Mouse (Mus musculus): Measurements from ENCODE around the gene Luzp1.

The Luzp1 gene

DNA sequence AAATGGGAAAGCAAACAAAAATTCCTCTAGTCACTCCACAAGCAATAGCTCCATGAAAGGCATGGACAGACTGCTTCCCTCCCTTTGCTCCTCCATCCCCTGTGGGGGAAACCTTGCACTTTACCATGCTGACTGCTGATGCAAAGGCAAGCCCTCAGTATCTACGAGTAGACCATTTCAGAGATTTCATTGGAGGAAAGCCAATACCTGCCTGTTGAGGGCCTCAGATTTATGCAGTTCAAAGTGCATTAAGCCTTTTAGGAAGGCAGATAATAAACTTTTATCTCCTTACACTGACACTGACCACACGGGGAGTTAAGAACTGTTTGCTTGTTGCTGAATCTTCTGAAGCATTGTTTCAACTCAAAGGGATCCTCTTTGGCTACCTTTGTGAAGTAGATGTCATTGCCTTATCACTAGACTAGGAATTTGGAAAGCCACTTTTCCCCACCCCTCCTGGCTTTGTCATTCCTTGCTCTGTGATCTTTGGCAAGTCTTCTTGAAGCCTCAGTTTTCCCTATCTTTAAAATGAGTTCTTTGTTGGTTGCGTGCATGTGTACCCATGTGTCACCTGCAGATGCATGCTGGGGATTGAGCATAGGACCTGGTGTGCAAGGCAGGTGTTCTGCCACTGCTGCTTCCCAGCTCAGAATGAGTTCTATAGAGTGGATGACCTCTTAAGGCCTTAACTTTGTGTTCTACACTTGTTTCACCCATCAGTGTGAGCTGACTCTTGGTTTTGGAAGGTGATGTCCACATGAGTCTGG is 76.9 kb downstream of the Luzp1 start:
- no peak for DNase-seq (ENCODE audit: low spot score)

DNA sequence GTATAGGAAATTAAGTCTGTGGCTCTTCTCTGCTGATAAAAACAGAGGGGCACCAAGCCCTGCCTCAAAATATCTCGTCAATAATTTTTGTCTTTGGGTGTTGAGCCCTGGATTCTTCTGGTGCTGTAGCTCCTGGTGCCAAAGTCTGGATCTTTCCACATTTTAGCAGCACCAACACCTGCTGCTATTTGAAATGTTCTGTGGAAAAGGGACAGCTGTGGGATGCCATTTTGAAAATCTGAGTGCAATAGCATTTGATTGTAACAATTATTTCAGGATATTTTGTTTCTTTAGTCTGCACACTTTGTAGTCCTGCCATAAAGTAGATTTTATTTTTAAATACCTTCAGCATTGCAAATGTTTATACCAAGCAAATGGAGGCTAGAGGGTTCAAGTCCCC is 78.2 kb downstream of the Luzp1 start:
- no peak for DNase-seq (ENCODE audit: low spot score)

DNA sequence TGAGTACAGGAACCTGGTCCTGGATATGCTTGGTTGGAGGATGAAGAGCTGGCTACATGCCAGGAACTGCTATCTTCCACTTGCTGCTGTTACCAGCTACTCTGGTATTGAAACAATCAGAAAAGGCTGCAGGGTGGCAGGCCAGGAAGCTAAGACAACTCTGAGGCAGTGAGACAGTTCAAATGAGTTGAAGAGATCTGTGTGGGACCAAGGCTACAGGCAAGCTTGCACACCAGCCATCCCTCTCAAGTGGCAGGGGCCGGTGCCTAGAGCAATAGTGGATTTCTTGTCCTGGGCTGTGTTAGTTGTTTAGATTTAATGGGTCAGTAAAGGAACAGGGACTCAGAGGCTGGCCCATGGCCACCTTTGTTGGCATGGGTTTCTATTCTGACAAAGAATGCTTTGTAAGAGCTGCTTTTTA is 78.8 kb downstream of the Luzp1 start:
- DNase-seq (ENCODE audit: low spot score): no peak

DNA sequence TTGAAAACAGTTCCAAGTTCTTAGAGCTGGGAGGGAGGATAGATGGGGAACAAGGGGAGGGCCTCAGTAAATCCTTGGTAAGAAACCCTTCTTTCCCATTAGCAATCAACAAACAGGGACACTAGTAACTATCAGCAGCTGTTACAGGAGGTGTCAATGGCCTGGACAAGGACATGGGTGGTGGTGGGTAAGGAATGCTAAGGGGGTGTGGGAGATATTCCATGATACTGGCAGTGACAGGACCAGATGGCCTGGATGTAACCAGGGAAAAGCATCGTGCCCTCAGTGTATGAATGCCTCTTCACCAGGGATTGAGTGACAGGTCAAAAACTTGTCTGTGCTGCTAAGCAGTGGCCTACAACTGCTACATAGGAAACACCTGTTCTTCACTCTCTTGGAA is 83.5 kb downstream of the Luzp1 start:
- DNase-seq (ENCODE audit: low spot score): no peak

DNA sequence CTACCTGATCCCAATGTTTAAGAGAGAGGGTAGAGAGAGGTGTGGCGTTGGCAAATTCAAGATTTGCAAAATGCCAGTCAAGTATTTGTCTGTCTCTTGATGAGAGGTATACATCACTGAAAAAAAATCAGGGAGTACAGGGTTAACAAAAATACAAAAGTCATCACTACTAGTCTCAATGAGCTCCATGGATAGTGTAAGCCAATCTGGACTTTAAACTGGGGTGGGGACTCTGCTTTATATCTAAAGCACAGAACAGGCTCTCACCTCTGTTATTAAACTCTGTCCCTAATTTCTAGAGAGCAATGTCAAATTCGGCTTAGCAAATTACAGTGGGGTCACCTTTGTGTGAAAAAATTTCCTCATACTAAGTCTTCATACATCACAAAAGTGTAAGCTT is 88.1 kb downstream of the Luzp1 start:
- DNase-seq (ENCODE audit: low spot score): no peak

DNA sequence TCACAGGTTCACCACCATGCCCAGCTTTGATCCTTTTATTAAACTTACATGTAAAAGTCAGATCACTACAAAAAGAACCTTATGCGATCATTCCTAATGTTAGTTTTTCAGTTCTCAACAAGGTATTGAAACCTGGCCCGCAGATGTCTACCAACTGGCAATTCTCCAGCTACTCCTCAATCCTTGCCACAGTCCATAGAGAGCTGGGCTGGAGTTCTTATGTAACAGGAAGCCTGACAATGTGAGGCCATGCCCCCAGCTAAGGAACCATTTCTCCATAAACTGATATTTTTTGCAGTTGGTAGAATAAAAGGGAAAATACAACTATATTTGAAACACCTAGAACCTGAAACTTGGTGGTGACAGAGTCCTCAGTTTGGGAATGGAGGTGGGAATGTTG is 90.1 kb downstream of the Luzp1 start:
- no peak for DNase-seq (ENCODE audit: low spot score)

DNA sequence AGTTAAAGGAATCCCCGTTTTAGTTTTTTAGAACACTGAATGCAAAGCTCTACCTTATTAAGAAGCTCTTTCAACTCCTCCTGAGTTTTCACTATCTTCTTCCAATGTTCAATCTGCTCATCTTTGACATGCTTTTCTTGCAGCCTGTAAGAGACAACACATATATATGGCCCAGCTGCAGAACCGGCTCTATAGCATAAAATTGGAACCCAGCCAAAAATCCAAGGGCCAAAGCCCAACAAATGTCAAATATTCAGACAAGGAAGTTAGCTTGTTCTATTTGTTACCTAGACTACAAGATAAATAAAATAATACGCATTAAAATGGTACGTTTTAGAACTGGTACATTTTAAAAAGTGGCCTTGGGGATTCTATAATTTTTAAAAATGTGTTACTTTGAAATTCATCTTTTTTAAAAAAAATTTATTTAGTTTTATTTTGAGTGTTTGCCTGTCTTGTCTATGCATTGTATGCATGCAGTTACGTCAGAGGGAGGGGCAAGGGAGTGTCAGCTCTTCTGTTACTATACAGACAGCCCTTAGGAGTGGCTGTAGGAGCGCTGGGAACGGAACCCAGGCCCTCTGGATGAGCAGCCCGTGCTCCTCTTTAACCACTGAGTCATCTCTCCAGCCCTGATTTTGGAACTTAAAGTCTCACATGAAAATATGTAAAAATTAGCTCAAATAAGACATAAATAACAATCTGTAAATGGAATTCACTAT is 90.9 kb downstream of the Luzp1 start:
- no peak for DNase-seq (ENCODE audit: low spot score)

DNA sequence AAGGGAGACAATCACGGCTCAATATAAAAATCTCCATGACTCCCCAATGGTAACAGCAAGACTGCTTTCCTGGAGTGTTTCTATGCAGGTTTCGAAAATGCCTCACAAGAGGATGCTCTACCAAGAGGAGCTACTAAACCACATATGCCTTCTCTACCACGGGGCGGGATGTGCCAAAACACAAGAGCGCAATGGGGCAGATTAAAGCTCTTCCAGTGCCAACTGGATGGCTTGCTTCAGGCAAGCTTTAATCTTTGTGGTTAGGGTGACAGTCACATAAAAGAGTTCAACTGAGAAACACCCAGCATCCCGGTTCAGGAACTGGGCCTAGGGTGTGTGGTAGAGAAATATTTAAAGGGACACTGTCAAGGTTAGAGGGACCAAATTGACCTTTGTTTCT is 93.2 kb downstream of the Luzp1 start:
- DNase-seq (ENCODE audit: low spot score): no peak

DNA sequence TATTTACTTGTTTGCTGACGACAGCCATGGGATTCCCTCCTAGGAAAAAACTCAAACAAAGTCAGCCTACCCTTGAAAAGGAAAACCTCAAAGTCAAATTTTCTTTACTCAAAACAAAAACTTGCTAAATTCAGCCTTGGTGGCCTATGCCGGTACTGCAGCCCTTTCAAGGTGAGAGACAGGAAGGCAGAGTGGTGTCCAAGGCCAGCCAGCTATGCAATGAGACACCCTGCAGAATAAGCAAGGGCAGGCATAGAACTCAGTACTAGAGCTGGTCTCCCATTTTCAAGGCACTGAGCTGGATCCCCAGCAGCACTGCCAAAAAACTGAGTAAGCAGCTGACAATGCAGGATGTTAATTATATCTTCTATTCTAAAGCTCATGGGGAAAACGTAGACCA is 99.1 kb downstream of the Luzp1 start:
- DNase-seq (ENCODE audit: low spot score): no peak

DNA sequence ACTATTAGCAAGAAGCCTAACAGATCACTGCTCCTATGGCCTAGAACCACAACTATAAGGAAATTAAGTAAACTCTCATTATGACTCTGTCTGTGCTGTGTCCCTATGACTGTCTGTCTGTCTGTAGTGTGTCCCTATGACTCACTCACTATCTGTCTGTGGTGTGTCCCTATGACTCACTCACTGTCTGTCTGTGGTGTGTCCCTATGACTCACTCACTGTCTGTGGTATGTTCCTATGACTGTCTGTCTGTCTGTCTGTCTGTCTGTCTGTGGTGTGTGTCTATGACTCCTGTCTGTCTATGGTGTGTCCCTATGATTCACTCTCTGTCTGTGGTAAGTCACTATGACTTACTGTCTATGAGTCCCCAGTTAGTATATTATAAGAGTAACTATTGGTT is 100.4 kb downstream of the Luzp1 start:
- DNase-seq (ENCODE audit: low spot score): no peak

DNA sequence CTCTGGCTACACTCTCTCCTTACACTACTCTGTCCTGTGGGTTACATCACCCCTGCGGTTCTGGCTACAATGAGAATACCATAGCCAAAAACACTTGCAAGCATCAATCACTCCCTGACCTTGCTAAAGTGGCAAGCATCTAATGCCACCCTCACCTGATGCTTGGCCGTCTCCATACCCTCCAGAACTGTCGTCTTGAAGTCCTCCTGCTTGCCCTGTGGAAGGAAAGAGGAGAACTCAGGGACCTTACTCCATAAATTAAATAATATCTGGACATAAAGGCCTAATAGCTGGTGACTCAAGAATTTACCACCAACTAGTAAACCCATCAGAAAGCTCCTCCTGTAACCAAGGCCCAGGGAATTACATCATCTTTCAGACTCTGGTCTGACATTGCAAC is 112.3 kb downstream of the Luzp1 start:
- no peak for DNase-seq (ENCODE audit: low spot score)

DNA sequence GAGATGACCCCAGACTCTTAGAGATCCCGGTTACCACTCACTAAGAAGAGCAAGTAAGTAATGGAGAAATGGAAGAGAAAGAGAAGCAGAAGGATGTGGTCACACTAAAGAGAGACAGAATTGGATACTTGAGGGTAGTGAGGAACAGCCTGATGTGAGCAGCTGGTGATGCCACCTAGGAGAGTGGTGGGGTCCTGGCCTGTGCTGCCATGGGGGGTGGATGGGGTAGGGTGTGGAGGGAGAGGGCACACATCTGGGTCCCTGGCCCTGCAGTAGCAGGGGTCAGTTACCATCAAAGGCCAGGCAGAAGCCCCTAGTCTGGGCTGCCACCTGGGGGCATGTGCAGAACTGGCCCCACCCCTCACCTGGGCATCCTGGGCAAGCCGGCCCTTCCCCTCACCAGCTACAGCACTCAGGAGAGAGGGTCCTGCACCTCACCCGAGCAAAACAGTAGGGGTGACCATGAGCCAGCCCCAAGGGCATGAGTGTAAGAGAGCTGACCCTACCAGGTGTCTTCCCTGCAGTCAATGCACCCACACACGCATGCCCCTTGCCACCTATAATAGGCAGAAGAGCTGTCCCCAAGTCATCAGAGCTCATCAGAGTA is 117.8 kb downstream of the Luzp1 start:
- no peak for DNase-seq (ENCODE audit: low spot score)

DNA sequence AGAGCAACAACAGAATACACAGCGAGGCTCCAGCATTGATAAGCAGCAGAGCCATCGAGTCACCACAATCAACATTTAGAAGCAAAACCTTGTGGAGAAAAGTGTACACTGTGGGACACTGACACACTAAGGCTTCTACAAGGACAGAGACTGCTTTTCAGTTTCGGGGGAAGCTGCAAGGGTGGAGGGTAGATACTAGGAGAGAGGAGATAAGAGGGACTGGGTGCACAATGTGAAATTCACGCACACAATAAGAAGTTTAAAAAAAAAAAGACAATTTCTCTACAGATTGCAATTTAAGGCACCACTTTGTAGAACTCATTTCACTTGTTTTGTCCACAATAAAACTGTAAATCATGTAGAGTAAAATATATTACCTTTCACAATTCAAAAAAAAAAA is 118.4 kb downstream of the Luzp1 start:
- no peak for DNase-seq (ENCODE audit: low spot score)

DNA sequence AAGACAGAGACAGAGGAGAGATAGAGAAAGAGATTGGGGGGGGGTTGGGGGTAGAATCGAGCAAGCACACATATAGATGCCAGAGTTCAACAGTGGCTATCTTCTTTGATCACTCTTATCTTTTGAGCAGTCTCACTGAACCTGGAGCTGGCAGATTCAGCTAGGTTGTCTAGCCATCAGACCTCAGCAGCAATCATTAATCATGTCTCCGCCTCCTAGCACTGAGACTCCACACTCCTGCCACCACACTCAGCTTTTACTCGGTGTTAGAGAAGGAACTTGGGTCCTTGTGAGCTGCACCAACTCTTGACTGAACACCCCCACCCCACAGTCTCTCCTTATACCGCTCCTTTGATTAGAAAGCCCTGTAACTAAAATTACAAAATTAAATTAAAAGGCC is 122.5 kb downstream of the Luzp1 start:
- peak; percentile 28 for DNase-seq (ENCODE audit: low spot score)

DNA sequence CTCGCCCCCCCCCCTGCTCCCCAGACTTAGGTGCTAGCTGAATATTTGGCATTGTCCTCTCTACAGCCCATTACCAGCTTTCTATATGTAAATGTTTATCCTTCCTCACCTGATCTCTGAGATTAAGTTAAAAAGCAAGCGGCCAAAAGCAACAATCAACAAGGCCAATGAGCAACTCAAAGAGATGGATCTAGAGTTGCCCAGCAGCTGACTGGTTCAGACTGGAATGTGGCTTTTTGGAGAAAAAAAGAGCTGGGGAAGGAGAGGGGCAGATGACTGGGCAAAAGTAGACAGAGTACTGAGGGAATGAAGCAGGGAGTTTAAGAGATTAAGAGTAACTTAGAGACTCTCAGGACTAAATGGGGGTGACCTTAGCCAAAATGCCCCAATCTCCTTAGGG is 124.4 kb downstream of the Luzp1 start:
- DNase-seq (ENCODE audit: low spot score): no peak

DNA sequence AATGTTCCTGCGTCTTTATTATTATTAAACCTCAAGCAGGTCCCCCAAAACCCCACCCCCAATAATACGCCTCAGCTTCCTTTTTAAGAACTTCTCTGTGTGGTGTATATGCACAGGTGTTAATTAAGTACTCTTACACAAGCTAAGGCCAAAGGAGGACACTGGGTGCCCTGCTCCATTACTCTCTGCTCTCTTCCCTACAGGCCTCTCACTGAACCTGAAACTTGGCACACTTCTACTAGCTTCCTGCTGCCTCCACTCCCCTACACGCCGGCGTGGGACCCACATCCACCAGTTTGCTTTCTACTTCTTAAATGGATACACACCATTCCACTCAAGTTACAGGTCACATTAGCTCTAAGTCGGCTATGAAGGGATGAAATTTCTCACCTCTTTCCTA is 125.7 kb downstream of the Luzp1 start:
- no peak for DNase-seq (ENCODE audit: low spot score)

DNA sequence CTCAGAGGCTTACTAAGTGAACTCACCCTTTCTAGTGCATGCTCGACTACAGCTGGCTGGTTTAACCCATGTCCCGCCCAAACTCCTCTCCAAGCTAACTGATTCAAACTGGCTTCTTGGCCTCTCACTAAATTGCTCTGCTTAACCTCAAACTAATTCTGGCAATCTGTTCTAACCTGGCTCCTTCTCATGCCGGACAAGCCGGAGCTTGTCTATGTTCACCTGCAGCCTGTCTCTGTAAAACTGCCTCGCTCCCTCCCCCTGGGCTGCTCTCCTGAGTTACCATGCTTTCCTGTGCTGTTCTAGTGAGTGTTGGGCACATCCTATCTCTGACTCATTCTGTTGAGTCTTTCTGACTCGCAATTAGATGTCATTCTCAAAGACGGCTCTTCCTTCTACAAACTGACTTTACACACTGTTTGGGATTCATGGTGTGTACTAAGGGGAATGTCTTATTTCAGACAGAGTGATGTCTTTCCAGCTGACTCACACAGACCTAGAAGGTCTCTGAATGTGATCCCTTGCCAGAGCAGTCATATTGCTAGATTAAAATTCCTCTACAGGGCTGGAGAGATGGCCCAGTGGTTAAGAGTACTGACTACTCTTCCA is 128.8 kb downstream of the Luzp1 start:
- no peak for DNase-seq (ENCODE audit: low spot score)

DNA sequence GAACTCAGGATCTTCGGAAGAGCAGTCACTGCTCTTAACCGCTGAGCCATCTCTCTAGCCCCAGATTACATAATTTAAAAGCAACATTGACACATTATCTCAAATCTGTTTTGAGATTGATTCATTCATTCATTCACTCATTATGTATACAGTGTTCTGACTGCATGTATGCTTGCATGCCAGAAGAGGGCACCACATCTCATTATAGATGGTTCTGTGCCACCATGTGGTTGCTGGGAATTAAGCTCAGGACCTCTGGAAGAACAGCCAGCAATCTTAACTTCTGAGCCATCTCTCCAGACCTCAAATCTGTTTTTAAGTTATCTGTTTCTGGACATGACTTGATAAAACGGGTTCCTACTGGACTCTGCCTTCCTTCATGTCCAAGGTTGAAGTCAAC is 130.3 kb downstream of the Luzp1 start:
- DNase-seq (ENCODE audit: low spot score): no peak

DNA sequence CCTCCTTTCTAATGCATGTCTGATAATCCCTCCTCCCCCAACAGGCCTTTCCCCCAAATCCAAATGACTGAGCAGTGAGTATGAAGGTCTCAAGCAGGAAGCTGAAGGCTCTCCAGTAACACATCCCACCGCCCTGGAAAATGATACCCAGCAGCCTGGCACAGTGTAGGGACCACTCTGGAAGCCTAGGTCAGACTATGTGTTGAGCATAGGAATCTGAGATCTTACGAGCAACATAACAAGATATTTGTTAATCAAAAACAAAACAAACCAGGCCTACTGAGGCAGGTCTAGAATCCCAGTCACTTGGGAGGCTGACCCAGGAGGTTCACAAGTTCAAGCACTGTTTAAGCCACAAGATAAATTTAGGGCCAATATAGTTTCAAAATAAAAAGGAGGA is 131.0 kb downstream of the Luzp1 start:
- no peak for DNase-seq (ENCODE audit: low spot score)

DNA sequence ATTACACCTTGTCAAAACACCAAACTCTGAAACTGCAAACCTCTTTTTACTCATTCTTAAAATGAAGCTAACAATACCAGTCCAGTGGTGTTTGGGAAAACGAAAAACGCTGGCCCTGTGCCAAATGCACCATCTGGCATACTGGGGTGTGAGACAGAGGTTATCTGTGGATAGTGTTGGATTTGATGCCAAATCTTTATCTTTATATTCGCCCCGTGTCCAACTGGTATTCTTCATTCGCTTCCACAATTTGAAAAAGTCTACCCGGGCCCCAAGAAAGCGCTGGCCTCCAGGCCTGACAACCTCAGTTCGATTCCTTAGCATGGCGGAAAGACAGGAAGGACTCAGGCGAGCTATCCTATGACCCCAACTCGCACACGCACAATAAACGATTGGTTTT is 131.9 kb downstream of the Luzp1 start:
- DNase-seq (ENCODE audit: low spot score): peak; percentile 53

DNA sequence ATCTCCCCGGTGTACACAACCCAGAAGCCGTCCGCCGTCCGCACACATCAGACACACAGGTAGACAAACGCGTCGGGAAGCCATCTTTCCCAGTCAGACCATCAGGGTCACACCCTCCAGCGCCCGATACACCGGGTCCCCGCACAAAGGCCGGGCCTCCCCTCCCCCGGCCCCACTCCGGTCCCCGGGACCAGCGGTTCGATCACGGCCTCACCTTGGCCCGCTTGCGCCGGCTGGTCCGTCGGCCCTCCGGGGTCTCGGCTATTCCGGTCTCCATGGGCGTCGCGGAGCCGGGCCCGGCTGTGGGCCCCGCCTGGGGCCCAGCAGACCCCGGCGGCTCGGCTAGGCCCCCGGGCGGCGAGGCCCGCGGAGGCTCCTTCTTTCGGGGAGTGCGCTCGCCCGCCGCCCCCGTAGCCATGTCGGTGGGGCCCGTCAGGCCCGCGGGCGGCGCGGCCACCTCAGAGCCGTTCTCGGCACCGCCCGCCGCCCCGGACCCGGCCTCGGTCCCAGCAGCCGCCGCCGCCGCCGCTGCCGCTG is 132.5 kb downstream of the Luzp1 start:
- peak; percentile 69 for DNase-seq (ENCODE audit: low spot score)

DNA sequence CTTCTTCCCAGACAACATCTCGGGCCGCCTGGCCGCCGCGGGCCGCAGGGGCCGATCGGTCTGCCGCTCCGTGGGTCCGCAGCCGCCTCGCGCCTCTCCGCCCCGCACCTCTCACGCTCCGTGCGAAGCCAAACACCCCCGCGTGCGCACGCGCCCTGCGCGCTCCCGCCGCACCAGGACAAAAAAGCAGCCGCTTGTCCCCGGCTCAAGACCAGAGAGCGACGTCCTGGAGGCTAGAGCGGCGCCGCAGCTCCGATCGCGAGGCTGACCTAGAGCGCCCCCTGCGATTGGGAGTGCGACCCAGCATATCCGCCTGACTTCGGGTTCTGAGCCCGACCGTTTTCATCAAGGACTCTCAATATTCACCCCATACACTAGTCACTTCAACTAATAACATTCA is 133.0 kb downstream of the Luzp1 start, which contains the start of gene Kdm1a:
Gene Kdm1a (minus strand): TSS at position 156 of the 400 bp plus-strand sequence.
- peak; percentile 97 for DNase-seq (ENCODE audit: low spot score)

Measured in embryo, embryonic 10 days (tissue).